Mouse (Mus musculus) olfactory bulb, adult 2 months (tissue): ENCODE measurements around the gene Ifnar1.

Experiments
- CTCF ChIP-seq: fragments of 200-500 bp; IDR thresholded peaks from 2 replicates; pipeline ENCODE4 v1.5.1; 2012; ENCODE audit warnings: low read depth, mild to moderate bottlenecking, low read length, moderate library complexity; ENCODE audit not compliant: insufficient read depth
- POLR2A ChIP-seq: fragments of 200-500 bp; IDR thresholded peaks from 2 replicates; pipeline ENCODE4 v1.6.1; 2012; ENCODE audit warnings: mild to moderate bottlenecking, low read depth, low read length, moderate library complexity; ENCODE audit not compliant: insufficient read depth

GRCm38 (mm10) chr16:91548996-91549395, 64.0 kb downstream of the Ifnar1 start:
- TF ChIP-seq POLR2A (no peak), CTCF (no peak)
